Mouse (Mus musculus): ENCODE data around the gene Gif. TPM values are rescaled to one million over a fixed set of nuclear protein-coding genes. Genes with fewer than 3 reads are reported as not detected.

Gif gene
- polyA plus RNA-seq (2012; ENCODE audit: insufficient read depth, insufficient read length, missing spikeins) = not detected in 2 replicates

DNA sequence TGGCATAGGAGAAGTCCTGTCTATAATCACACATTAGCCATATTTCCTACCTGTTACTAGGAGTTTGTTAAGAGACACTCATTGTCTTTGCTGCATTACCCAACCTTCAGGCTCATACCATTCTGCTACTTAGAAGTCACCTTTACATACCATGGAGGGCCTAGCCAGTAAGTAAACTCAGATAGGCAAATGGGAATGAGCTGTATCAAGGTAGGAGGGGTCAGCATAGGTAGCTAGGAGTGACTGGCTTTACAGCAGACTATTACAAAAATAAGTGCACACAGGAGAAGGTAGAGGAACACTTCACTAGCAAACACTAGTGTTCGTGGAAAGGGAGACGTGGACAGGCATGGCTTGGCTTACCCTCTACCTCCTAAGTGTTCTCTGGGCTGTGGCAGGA lies at the start of gene Gif:
Gene Gif (plus strand): TSS at position 257 of the 400 bp plus-strand sequence.
- TF ChIP-seq CTCF (IDR thresholded peaks at IDR 0.05; ENCODE audit: low read depth, low read length) = no peak
- no peak for TF ChIP-seq POLR2A (IDR thresholded peaks at IDR 0.05; ENCODE audit: borderline replicate concordance, low read depth, low read length)
- H3K4me3 ChIP-seq (ENCODE audit: insufficient read depth, low read length) = no peak within 1 kb of the TSS
- no peaks in the 10 kb centered on the region for H3K4me1 ChIP-seq (ENCODE audit: control insufficient read depth, insufficient read depth, low read length)
- H3K27ac ChIP-seq (ENCODE audit: insufficient read depth, low read depth, low read length) = no peak within 1 kb of the TSS

DNA sequence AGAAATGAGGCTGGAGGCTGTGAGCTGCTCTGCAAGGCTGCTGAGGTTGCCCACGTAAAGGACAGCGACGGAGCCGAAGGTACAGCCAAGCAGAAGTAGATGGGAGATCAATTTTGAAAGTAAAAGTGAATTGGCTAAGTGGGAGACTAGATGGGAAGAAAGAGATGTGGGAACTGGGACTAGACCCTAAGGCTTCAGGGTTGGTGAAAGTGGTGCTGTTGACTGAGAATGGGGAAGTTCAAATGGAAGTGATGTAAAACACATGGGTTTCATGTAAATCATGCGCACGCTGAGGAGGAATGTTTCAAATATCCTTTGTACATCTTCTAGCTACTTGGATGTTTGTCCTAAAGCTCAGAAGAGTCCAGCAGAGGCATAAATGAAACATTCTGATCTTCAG lies 49.0 kb upstream of the Gif start:
- Histone ChIP-seq H3K4me3 (ENCODE audit: insufficient read depth, low read length) (no peak overlapping the region), H3K27ac (ENCODE audit: insufficient read depth, low read depth, low read length) (no peak overlapping the region), H3K4me1 (ENCODE audit: control insufficient read depth, insufficient read depth, low read length) (peaks cover 2% of the 10 kb centered on the region; the same call in 1 of the 2 replicates)
- TF ChIP-seq POLR2A (IDR thresholded peaks at IDR 0.05; ENCODE audit: borderline replicate concordance, low read depth, low read length) (no peak), CTCF (IDR thresholded peaks at IDR 0.05; ENCODE audit: low read depth, low read length) (no peak)

DNA sequence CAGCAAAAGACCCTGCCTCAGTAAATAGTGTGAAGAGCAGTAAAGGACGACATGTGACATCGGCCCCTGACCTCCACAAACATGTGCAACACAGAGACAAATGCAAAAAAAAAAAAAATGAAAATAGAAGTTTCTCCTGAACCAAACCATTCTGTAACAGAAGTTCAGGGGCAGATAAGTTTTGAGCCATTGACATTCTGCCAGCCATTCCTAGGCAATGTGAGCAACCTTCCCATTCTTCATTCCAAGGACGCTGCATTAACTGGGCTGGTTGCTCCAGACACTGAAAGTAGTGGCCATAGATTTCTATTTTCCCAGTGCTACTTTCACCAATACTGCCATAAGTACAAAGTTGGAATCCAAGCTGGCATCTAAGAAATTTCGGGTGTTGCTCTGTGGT lies 34.9 kb upstream of the Gif start:
- no peak overlapping the region for H3K4me3 ChIP-seq (ENCODE audit: insufficient read depth, low read length)
- TF ChIP-seq POLR2A (IDR thresholded peaks at IDR 0.05; ENCODE audit: borderline replicate concordance, low read depth, low read length) = no peak
- no peak for TF ChIP-seq CTCF (IDR thresholded peaks at IDR 0.05; ENCODE audit: low read depth, low read length)
- no peaks in the 10 kb centered on the region for H3K4me1 ChIP-seq (ENCODE audit: control insufficient read depth, insufficient read depth, low read length)
- H3K27ac ChIP-seq (ENCODE audit: insufficient read depth, low read depth, low read length) = no peak overlapping the region

DNA sequence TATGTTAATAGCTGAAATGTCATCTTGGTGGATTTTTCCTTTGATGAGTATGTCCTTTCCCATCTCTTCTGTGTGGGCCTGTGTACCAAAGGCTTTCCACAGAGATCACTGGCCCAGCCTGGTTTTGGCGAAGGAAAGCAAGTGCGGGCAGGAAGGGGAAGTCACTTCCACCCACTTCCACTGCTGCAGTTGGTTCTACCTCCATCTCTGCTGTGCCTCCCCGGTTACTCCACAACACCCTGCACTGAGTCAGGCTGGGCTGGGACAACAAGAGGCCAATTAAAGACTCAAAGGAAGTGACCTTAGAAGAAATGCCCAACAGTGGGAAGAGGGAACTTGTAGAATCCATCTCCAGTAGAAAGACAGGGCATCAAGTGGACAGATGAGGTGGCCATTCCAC lies 27.3 kb upstream of the Gif start:
- H3K27ac ChIP-seq (ENCODE audit: insufficient read depth, low read depth, low read length) = no peak overlapping the region
- no peaks in the 10 kb centered on the region; the same call in 1 of the 2 replicates for H3K4me1 ChIP-seq (ENCODE audit: control insufficient read depth, insufficient read depth, low read length)
- H3K4me3 ChIP-seq (ENCODE audit: insufficient read depth, low read length) = no peak overlapping the region
- no peak for TF ChIP-seq POLR2A (IDR thresholded peaks at IDR 0.05; ENCODE audit: borderline replicate concordance, low read depth, low read length)

DNA sequence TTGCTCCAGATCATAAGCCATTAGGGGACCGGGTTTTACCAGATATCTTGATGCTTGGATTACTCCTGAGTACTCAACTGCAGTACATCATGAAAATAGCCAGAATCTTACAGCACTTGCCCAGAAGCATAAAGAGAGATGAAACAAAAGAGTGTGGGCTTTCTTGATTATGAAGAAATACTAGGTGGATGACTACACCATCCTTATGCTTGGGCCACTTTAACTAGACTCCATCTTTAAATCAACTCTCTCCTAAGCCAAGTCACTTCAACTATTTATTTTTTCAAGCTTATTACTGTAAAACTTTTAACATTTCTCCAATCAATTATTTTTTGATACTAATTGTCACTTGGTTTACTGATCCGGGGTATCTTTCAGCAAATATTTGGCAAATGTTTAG lies 23.5 kb upstream of the Gif start:
- TF ChIP-seq POLR2A (IDR thresholded peaks at IDR 0.05; ENCODE audit: borderline replicate concordance, low read depth, low read length) (no peak), CTCF (IDR thresholded peaks at IDR 0.05; ENCODE audit: low read depth, low read length) (no peak)
- no peak overlapping the region for H3K27ac ChIP-seq (ENCODE audit: insufficient read depth, low read depth, low read length)
- no peak overlapping the region for H3K4me3 ChIP-seq (ENCODE audit: insufficient read depth, low read length)
- H3K4me1 ChIP-seq (ENCODE audit: control insufficient read depth, insufficient read depth, low read length) = no peaks in the 10 kb centered on the region; the same call in 1 of the 2 replicates

DNA sequence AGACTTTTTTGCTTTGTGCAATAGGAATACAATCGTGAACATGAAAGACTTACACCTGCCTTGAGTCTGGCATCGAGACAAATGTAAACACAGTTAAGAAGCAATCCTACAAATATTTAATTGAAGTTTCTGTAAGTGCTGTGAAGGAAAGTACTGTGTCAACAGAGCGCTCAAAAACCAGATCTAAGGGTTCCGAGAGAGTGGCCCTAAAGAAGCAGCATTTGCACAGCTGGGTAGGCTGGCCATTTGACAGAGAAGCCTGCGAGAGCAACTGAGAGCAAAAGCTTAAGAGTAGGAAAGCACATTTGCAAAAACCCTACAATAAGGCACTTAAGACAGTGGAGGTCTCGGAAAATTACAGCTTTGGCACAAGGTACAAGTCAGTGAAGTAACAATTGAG lies 23.1 kb upstream of the Gif start:
- TF ChIP-seq CTCF (IDR thresholded peaks at IDR 0.05; ENCODE audit: low read depth, low read length) = no peak
- TF ChIP-seq POLR2A (IDR thresholded peaks at IDR 0.05; ENCODE audit: borderline replicate concordance, low read depth, low read length) = no peak
- no peak overlapping the region for H3K27ac ChIP-seq (ENCODE audit: insufficient read depth, low read depth, low read length)
- no peak overlapping the region for H3K4me3 ChIP-seq (ENCODE audit: insufficient read depth, low read length)
- no peaks in the 10 kb centered on the region; the same call in 1 of the 2 replicates for H3K4me1 ChIP-seq (ENCODE audit: control insufficient read depth, insufficient read depth, low read length)

DNA sequence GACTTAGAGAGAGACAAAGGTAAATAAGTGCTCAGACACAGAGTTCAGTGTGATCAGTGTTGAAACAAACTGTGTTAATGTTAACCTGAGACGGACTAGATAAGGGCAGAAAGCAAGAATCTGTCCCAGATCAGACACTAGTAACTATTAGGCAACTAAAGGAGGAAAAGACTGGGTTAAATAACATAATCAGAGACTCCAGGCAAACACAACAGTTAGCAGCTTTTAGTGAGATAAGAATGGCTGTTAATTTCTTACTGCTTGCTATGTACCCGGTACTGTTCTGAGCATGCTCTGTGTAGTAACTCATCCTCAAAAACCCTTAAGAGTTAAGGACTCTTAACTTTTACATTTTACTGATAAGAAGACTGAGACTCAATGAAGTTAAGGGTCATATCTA lies 21.4 kb upstream of the Gif start:
- TF ChIP-seq CTCF (IDR thresholded peaks at IDR 0.05; ENCODE audit: low read depth, low read length) = no peak
- no peak for TF ChIP-seq POLR2A (IDR thresholded peaks at IDR 0.05; ENCODE audit: borderline replicate concordance, low read depth, low read length)

DNA sequence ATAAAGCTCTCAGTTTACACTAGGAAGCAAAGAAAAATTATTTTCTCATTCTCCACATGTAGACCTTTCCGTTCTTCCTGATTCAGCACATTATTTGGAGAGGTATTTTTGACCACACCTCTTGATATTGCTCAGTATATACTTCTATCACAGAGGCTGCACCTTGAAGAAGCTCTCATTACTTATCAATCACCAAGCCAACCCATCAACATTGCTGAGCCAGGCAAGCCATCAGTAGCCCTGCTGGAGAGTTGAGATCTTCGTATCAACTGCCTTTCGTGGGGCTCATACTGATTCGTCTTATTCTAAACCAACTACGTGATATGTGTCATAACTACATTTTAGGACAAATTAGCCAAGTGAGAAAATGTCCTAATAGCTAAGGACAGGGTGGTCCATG lies 20.1 kb upstream of the Gif start:
- Histone ChIP-seq H3K27ac (ENCODE audit: insufficient read depth, low read depth, low read length) (no peak overlapping the region), H3K4me3 (ENCODE audit: insufficient read depth, low read length) (no peak overlapping the region), H3K4me1 (ENCODE audit: control insufficient read depth, insufficient read depth, low read length) (no peaks in the 10 kb centered on the region)
- TF ChIP-seq CTCF (IDR thresholded peaks at IDR 0.05; ENCODE audit: low read depth, low read length) = no peak
- no peak for TF ChIP-seq POLR2A (IDR thresholded peaks at IDR 0.05; ENCODE audit: borderline replicate concordance, low read depth, low read length)

More for the DNA sequence above, 21.4 kb upstream of the Gif start:
- no peak overlapping the region for H3K4me3 ChIP-seq (ENCODE audit: insufficient read depth, low read length)
- no peak overlapping the region for H3K27ac ChIP-seq (ENCODE audit: insufficient read depth, low read depth, low read length)
- no peaks in the 10 kb centered on the region for H3K4me1 ChIP-seq (ENCODE audit: control insufficient read depth, insufficient read depth, low read length)

DNA sequence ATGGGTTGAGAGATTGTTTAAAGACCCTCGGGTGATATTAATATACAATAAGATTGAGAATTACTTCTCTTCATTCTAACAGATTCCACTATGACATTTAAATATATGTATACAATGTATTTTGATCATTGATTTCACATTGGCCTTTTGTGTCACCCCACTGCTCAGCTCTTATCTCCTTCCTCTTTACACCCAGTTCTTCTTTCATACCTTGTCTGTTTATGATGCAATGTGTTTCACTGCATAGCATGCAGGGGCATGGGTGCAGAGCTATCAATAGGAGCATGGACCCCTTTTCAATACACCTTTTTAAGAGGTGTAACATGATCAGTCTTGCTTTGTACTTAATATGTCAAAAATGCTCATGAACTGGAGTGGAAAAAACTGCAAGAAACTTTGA lies 17.1 kb upstream of the Gif start:
- no peak for TF ChIP-seq CTCF (IDR thresholded peaks at IDR 0.05; ENCODE audit: low read depth, low read length)
- TF ChIP-seq POLR2A (IDR thresholded peaks at IDR 0.05; ENCODE audit: borderline replicate concordance, low read depth, low read length) = no peak
- H3K4me3 ChIP-seq (ENCODE audit: insufficient read depth, low read length) = no peak overlapping the region
- H3K4me1 ChIP-seq (ENCODE audit: control insufficient read depth, insufficient read depth, low read length) = no peaks in the 10 kb centered on the region
- no peak overlapping the region for H3K27ac ChIP-seq (ENCODE audit: insufficient read depth, low read depth, low read length)

DNA sequence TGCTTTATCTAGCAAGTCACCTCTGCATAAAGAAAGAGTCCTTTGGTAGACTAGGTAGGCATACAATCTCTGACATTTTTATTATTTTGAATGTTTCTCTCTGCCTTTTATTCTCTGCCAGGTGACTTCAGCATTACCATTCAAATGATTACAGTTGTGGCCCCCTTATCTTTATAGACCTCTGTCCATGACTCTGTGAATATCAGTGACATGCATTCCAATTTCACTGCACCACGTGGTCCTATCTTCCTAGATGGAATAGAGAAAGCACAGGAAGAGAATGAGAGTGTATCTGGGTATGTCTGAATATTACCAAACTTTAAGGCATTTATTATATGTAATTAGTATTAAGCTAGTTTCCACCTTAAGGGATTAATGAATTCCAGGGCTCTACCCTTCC lies 10.9 kb upstream of the Gif start:
- no peak for TF ChIP-seq CTCF (IDR thresholded peaks at IDR 0.05; ENCODE audit: low read depth, low read length)
- no peak overlapping the region for H3K27ac ChIP-seq (ENCODE audit: insufficient read depth, low read depth, low read length)
- H3K4me1 ChIP-seq (ENCODE audit: control insufficient read depth, insufficient read depth, low read length) = 0 out of 2 replicates have a peak, but pooled peaks cover 2% of the 10 kb centered on the region
- no peak overlapping the region for H3K4me3 ChIP-seq (ENCODE audit: insufficient read depth, low read length)

DNA sequence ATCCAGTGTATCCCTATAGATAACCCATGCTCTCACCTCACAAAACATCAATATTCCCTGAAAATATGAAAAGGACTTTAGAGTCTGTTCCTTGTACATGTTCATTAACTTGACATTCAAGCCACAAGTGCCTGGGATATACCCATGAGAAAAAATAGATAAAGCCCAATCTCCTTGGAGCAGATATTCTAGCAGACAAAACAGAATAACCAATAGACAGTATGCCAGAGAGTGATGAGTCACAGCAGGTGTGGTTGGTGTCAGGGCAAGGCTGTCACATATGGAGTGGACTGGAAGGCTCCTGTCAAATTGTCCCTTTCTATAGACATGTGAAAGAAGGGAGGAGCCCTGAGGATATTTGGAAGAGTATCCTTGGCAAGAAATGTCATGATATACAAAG lies 1.7 kb upstream of the Gif start:
- no peak overlapping the region for H3K27ac ChIP-seq (ENCODE audit: insufficient read depth, low read depth, low read length)
- H3K4me3 ChIP-seq (ENCODE audit: insufficient read depth, low read length) = no peak overlapping the region
- H3K4me1 ChIP-seq (ENCODE audit: control insufficient read depth, insufficient read depth, low read length) = no peaks in the 10 kb centered on the region
- TF ChIP-seq POLR2A (IDR thresholded peaks at IDR 0.05; ENCODE audit: borderline replicate concordance, low read depth, low read length) = no peak
- no peak for TF ChIP-seq CTCF (IDR thresholded peaks at IDR 0.05; ENCODE audit: low read depth, low read length)

Data from bone marrow macrophage, adult 2 months (primary cell).